Mouse (Mus musculus) adrenal gland, adult 2 months (tissue): ENCODE data around the gene Med21. TPM values are rescaled to one million over a fixed set of nuclear protein-coding genes. Genes with fewer than 3 reads are reported as not detected.

Experiments used
- DNase-seq: peaks from one replicate; pipeline ENCODE4 v3.0.0; 2021
- polyA plus RNA-seq: library from polyadenylated mRNA; depleted of rRNA; stranded (reverse); fragments of >200 nt; gene quantifications from 2 replicates; pipeline ENCODE4 v1.2.3, GENCODE M21; 2012
- total RNA-seq, 2 experiments: library from RNA; stranded (reverse); gene quantifications; 2 replicates each; pipeline ENCODE4 v1.2.3; 2021

Gene Med21
- total and polyA plus RNA-seq, 3 experiments: 20.8 to 78.9 (median 67.5) TPM

- no peak for DNase-seq
These were observed 2.0 kb upstream of the Med21 start for GRCm38 (mm10) chr6:146640068-146640965.

GRCm38 (mm10) chr6:146640991-146641390, 1.4 kb upstream of the Med21 start:
- DNase-seq: no peak

GRCm38 (mm10) chr6:146641621-146642210, 631 bp upstream of the Med21 start:
- DNase-seq: no peak

- DNase-seq: no peak
These were observed 830 bp downstream of the Med21 start for GRCm38 (mm10) chr6:146643184-146643570.

- DNase-seq: no peak
These were observed 7.7 kb downstream of the Med21 start for GRCm38 (mm10) chr6:146650013-146650412.

- DNase-seq: no peak
These were observed 9.1 kb downstream of the Med21 start for GRCm38 (mm10) chr6:146651431-146651830.

- DNase-seq: no peak
These were observed 10.8 kb downstream of the Med21 start for GRCm38 (mm10) chr6:146653197-146653596.

- no peak for DNase-seq
These were observed 18.2 kb downstream of the Med21 start for GRCm38 (mm10) chr6:146660591-146660990.

- no peak for DNase-seq
These were observed 19.3 kb downstream of the Med21 start for GRCm38 (mm10) chr6:146661655-146662054.

- peak; percentile 54 for DNase-seq
These were observed 20.3 kb downstream of the Med21 start for GRCm38 (mm10) chr6:146662679-146663078.

GRCm38 (mm10) chr6:146664116-146664515, 21.8 kb downstream of the Med21 start:
- peak; percentile 77 for DNase-seq

GRCm38 (mm10) chr6:146664917-146665316, 22.6 kb downstream of the Med21 start:
- no peak for DNase-seq

- no peak for DNase-seq
These were observed 23.1 kb downstream of the Med21 start for GRCm38 (mm10) chr6:146665408-146665807.

- no peak for DNase-seq
These were observed 24.5 kb downstream of the Med21 start for GRCm38 (mm10) chr6:146666811-146667210.

GRCm38 (mm10) chr6:146668606-146669005, 26.3 kb downstream of the Med21 start:
- DNase-seq: no peak

GRCm38 (mm10) chr6:146670956-146671855, 28.9 kb downstream of the Med21 start:
- no peak for DNase-seq

GRCm38 (mm10) chr6:146672106-146672505, 29.8 kb downstream of the Med21 start:
- no peak for DNase-seq

- DNase-seq: no peak
These were observed 31.3 kb downstream of the Med21 start for GRCm38 (mm10) chr6:146673696-146674095.

- no peak for DNase-seq
These were observed 32.1 kb downstream of the Med21 start for GRCm38 (mm10) chr6:146674420-146674819.

GRCm38 (mm10) chr6:146674881-146675536, 32.7 kb downstream of the Med21 start:
- no peak for DNase-seq

- no peak for DNase-seq
These were observed 34.6 kb downstream of the Med21 start for GRCm38 (mm10) chr6:146676904-146677303.
